Mouse (Mus musculus): ENCODE measurements around the gene Sh3rf3. TPM values are rescaled to one million over a fixed set of nuclear protein-coding genes. Genes with fewer than 3 reads are reported as not detected.

The Sh3rf3 gene
- polyA plus RNA-seq, 1 experiment from 2014 or later = 0.03 TPM

GRCm38 (mm10) chr10:58854548-58855198 lies 41.5 kb downstream of the Sh3rf3 start:
- Histone ChIP-seq H3K4me3 (replicated peaks) (no peak overlapping the region), H3K9ac (no peak overlapping the region), H3K27me3 (no peaks in the 10 kb centered on the region), H3K9me3 (replicated peaks) (no peaks in the 10 kb centered on the region), H3K27ac (replicated peaks) (no peak overlapping the region), H3K4me2 (no peak overlapping the region), H3K4me1 (replicated peaks) (no peaks in the 10 kb centered on the region), H3K36me3 (replicated peaks) (no peaks in the 10 kb centered on the region)
- ATAC-seq (ENCODE audit: insufficient read depth) = no peak
- WGBS (ENCODE audit: insufficient replicate concordance) = 21% methylated on average over 14 of the region's 14 CpGs

GRCm38 (mm10) chr10:58855199-58855751 lies 42.1 kb downstream of the Sh3rf3 start:
- no peak overlapping the region for H3K9ac ChIP-seq
- H3K4me3 ChIP-seq (replicated peaks) = no peak overlapping the region
- H3K27me3 ChIP-seq = no peaks in the 10 kb centered on the region
- H3K9me3 ChIP-seq (replicated peaks) = no peaks in the 10 kb centered on the region
- H3K36me3 ChIP-seq (replicated peaks) = no peaks in the 10 kb centered on the region
- H3K4me2 ChIP-seq = no peak overlapping the region
- 28% methylated on average over 5 of the region's 5 CpGs for WGBS (ENCODE audit: insufficient replicate concordance)
- H3K27ac ChIP-seq (replicated peaks) = no peak overlapping the region
- ATAC-seq (ENCODE audit: insufficient read depth) = no peak
- H3K4me1 ChIP-seq (replicated peaks) = no peaks in the 10 kb centered on the region

GRCm38 (mm10) chr10:58855814-58856213 lies 42.7 kb downstream of the Sh3rf3 start:
- Histone ChIP-seq H3K9ac (no peak overlapping the region), H3K4me1 (replicated peaks) (no peaks in the 10 kb centered on the region), H3K4me2 (no peak overlapping the region), H3K4me3 (replicated peaks) (no peak overlapping the region), H3K27ac (replicated peaks) (no peak overlapping the region), H3K36me3 (replicated peaks) (no peaks in the 10 kb centered on the region), H3K9me3 (replicated peaks) (no peaks in the 10 kb centered on the region), H3K27me3 (no peaks in the 10 kb centered on the region)
- ATAC-seq (ENCODE audit: insufficient read depth) = no peak
- 49% methylated on average over 9 of the region's 9 CpGs for whole genome bisulfite sequencing (ENCODE audit: insufficient replicate concordance)

- H3K4me2 ChIP-seq = no peak overlapping the region
- no peak overlapping the region for H3K27ac ChIP-seq (replicated peaks)
- no peaks in the 10 kb centered on the region for H3K9me3 ChIP-seq (replicated peaks)
- H3K9ac ChIP-seq = no peak overlapping the region
- no peak for ATAC-seq (ENCODE audit: insufficient read depth)
- no peaks in the 10 kb centered on the region for H3K27me3 ChIP-seq
- no peaks in the 10 kb centered on the region for H3K4me1 ChIP-seq (replicated peaks)
- H3K36me3 ChIP-seq (replicated peaks) = no peaks in the 10 kb centered on the region
- H3K4me3 ChIP-seq (replicated peaks) = no peak overlapping the region
Observed at GRCm38 (mm10) chr10:58856742-58857141, 43.6 kb downstream of the Sh3rf3 start.

- Histone ChIP-seq H3K4me3 (replicated peaks) (no peak overlapping the region), H3K27me3 (no peaks in the 10 kb centered on the region), H3K36me3 (replicated peaks) (no peaks in the 10 kb centered on the region), H3K4me2 (no peak overlapping the region), H3K9me3 (replicated peaks) (no peaks in the 10 kb centered on the region), H3K4me1 (replicated peaks) (no peaks in the 10 kb centered on the region), H3K9ac (no peak overlapping the region), H3K27ac (replicated peaks) (no peak overlapping the region)
- ATAC-seq (ENCODE audit: insufficient read depth) = no peak
- WGBS (ENCODE audit: insufficient replicate concordance) = 58% methylated on average over 2 of the region's 2 CpGs
Observed at GRCm38 (mm10) chr10:58864735-58865134, 51.6 kb downstream of the Sh3rf3 start.

- no peaks in the 10 kb centered on the region for H3K4me1 ChIP-seq (replicated peaks)
- no peak for ATAC-seq (ENCODE audit: insufficient read depth)
- no peaks in the 10 kb centered on the region for H3K27me3 ChIP-seq
- H3K4me3 ChIP-seq (replicated peaks) = no peak overlapping the region
- no peak overlapping the region for H3K9ac ChIP-seq
- H3K4me2 ChIP-seq = no peak overlapping the region
- no peak overlapping the region for H3K27ac ChIP-seq (replicated peaks)
- WGBS (ENCODE audit: insufficient replicate concordance) = 50% methylated on average over 2 of the region's 2 CpGs
- no peaks in the 10 kb centered on the region for H3K36me3 ChIP-seq (replicated peaks)
- H3K9me3 ChIP-seq (replicated peaks) = no peaks in the 10 kb centered on the region
Observed at GRCm38 (mm10) chr10:58867536-58867935, 54.4 kb downstream of the Sh3rf3 start.

GRCm38 (mm10) chr10:58869836-58870235 lies 56.7 kb downstream of the Sh3rf3 start:
- Histone ChIP-seq H3K4me1 (replicated peaks) (no peaks in the 10 kb centered on the region), H3K27me3 (no peaks in the 10 kb centered on the region), H3K4me2 (no peak overlapping the region), H3K9ac (no peak overlapping the region), H3K27ac (replicated peaks) (no peak overlapping the region), H3K4me3 (replicated peaks) (no peak overlapping the region), H3K36me3 (replicated peaks) (no peaks in the 10 kb centered on the region), H3K9me3 (replicated peaks) (no peaks in the 10 kb centered on the region)
- ATAC-seq (ENCODE audit: insufficient read depth) = no peak
- WGBS (ENCODE audit: insufficient replicate concordance) = 73% methylated on average over 1 of the region's 1 CpGs

GRCm38 (mm10) chr10:58871149-58871820 lies 58.1 kb downstream of the Sh3rf3 start:
- WGBS (ENCODE audit: insufficient replicate concordance) = 71% methylated on average over 10 of the region's 10 CpGs
- no peak for ATAC-seq (ENCODE audit: insufficient read depth)

GRCm38 (mm10) chr10:58871821-58872577 lies 58.8 kb downstream of the Sh3rf3 start:
- Histone ChIP-seq H3K4me1 (replicated peaks) (no peaks in the 10 kb centered on the region), H3K27ac (replicated peaks) (no peak overlapping the region), H3K36me3 (replicated peaks) (no peaks in the 10 kb centered on the region), H3K4me3 (replicated peaks) (no peak overlapping the region), H3K9me3 (replicated peaks) (no peaks in the 10 kb centered on the region), H3K4me2 (no peak overlapping the region), H3K27me3 (no peaks in the 10 kb centered on the region), H3K9ac (no peak overlapping the region)
- ATAC-seq (ENCODE audit: insufficient read depth) = no peak
- WGBS (ENCODE audit: insufficient replicate concordance) = 51% methylated on average over 7 of the region's 7 CpGs

More at GRCm38 (mm10) chr10:58871149-58871820, 58.1 kb downstream of the Sh3rf3 start:
- Histone ChIP-seq H3K27me3 (no peaks in the 10 kb centered on the region), H3K36me3 (replicated peaks) (no peaks in the 10 kb centered on the region), H3K9ac (no peak overlapping the region), H3K27ac (replicated peaks) (no peak overlapping the region), H3K4me2 (no peak overlapping the region), H3K4me1 (replicated peaks) (no peaks in the 10 kb centered on the region), H3K9me3 (replicated peaks) (no peaks in the 10 kb centered on the region), H3K4me3 (replicated peaks) (no peak overlapping the region)

- no peak overlapping the region for H3K27ac ChIP-seq (replicated peaks)
- no peaks in the 10 kb centered on the region for H3K9me3 ChIP-seq (replicated peaks)
- no peaks in the 10 kb centered on the region for H3K4me1 ChIP-seq (replicated peaks)
- H3K27me3 ChIP-seq = no peaks in the 10 kb centered on the region
- H3K4me3 ChIP-seq (replicated peaks) = no peak overlapping the region
- no peak for ATAC-seq (ENCODE audit: insufficient read depth)
- no peak overlapping the region for H3K9ac ChIP-seq
- WGBS (ENCODE audit: insufficient replicate concordance) = 67% methylated on average over 4 of the region's 4 CpGs
- H3K36me3 ChIP-seq (replicated peaks) = no peaks in the 10 kb centered on the region
- no peak overlapping the region for H3K4me2 ChIP-seq
Observed at GRCm38 (mm10) chr10:58877835-58878234, 64.7 kb downstream of the Sh3rf3 start.

GRCm38 (mm10) chr10:58878636-58879035 lies 65.5 kb downstream of the Sh3rf3 start:
- 75% methylated on average over 4 of the region's 4 CpGs for WGBS (ENCODE audit: insufficient replicate concordance)
- no peaks in the 10 kb centered on the region for H3K9me3 ChIP-seq (replicated peaks)
- no peaks in the 10 kb centered on the region for H3K27me3 ChIP-seq

More at GRCm38 (mm10) chr10:58878636-58879035, 65.5 kb downstream of the Sh3rf3 start:
- no peak for ATAC-seq (ENCODE audit: insufficient read depth)
- Histone ChIP-seq H3K4me2 (no peak overlapping the region), H3K4me3 (replicated peaks) (no peak overlapping the region), H3K9ac (no peak overlapping the region), H3K36me3 (replicated peaks) (no peaks in the 10 kb centered on the region), H3K4me1 (replicated peaks) (no peaks in the 10 kb centered on the region), H3K27ac (replicated peaks) (no peak overlapping the region)

All from liver, embryonic 15.5 days (tissue).